Mouse (Mus musculus) CD4-positive helper T cell, adult 2 months (primary cell): ENCODE data around the gene Pcdh7.
A peak's percentile ranks its signal among the peaks of the same experiment; 100 is the strongest.
"Not testable (repeated sequence)": the region's sequence is repeated elsewhere in the genome, so short reads cannot be mapped to it uniquely, and the experiment has no call there.

Experiments used
- DNase-seq: peaks from one replicate; pipeline ENCODE4 v3.0.0-alpha.2; 2012; ENCODE audit warnings: low read depth, missing footprints, low spot score

The Pcdh7 gene

DNA sequence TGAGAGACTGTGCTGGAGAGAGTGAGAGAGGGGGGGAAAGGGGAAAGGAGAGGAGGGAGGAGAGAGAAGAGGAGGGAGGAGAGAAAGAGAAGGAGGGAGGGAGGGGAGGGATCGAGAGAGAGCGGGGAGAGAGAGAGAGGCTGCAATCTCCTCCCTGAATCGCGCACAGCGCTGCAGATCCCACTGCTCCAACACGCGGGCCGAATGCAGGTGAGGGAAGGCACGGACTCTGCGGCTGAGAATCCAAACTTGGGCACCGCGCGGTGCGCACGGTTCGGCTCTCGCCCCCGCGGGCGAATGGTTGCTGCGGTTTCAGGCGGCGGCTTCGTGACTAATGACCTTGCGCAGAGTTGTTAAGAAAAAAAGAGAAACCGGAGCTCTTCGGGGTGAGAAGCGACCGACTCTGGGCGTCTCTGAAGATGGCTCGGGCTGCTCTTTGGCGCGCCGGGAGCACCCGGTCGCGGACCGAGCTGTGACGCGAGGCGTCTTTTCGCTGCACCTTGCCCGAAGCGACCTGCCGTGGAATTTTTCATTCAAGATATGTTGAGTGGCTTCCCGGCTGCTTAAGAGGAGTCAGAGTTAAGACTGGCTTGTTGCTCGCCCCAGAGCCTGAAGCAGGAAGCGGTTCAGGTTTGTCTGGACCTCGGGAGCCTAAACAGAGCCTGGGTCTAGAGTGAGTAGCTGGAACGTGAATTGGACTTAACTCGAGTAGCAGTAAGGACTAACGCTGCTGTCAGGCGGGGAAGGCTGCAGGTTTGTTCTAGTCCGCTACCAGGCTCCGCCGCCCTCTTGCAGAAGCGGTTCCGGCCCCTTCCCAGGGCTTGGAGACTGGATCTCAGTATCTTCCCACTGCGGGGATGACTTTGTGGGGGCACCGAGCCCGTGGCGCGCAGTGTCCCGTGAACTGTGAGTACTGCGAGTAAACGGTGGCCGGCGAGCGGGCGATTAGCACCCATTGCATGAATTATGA lies at the start of gene Pcdh7:
Pcdh7 (plus strand) TSS at position 62 of the 970 bp plus-strand sequence.
- no peak for DNase-seq

DNA sequence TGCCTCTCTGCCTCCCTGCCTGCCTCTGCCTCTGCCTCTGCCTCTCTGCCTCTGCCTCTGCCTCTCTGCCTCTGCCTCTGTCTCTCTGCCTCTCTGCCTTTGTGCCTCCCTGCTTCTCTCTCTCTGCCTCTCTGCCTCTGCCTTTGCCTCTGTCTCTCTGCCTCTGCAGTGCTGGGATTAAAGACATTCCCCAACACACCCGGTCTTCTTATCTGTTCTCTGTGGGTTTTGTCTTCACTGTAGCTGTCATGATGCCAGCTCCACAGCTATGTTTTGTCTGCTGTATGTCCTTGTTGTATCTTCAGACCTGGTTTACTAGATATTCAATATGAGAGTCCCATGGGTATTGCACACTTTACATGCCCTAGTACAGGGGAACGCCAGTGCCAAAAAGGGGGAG lies 40.8 kb upstream of the Pcdh7 start:
- DNase-seq = not testable (repeated sequence)

DNA sequence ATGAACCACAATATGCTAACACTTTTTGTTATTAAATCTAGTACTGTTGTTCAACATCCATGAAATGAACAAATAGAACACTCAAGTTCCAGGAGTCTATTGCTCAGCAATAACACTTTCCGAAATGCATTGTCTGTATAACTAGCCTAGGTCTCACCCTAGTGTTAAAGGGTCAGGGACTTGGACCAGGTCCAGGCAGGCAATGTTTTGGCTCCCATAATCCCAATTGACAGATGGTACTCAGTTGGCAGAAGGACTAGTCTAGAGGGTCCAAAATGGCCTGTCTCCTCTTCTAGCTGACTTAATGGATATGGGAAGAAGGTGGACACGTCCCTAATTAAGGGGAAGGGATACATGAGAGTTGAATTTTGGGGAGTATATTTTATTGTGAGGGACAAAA lies 9.4 kb upstream of the Pcdh7 start:
- DNase-seq = no peak

DNA sequence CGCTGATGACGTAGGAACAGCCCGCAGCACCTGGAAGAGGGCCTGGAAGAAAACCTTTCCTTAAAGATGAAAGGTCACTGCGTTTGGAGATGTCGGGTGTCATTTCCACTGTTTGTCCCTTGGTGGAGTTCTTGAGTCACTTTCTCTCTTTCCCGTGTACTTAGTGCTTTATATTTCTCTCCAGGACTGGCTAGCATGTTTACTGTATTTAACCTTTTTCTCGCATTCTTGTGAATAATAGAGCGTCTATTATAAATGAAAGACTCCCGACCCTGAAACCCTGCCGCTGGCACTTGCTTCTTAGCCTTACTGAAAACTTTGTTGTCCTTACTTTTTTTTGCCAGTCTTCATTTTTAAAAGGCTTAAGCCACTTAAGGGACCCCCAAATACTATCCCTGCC lies 3.8 kb upstream of the Pcdh7 start:
- no peak for DNase-seq

DNA sequence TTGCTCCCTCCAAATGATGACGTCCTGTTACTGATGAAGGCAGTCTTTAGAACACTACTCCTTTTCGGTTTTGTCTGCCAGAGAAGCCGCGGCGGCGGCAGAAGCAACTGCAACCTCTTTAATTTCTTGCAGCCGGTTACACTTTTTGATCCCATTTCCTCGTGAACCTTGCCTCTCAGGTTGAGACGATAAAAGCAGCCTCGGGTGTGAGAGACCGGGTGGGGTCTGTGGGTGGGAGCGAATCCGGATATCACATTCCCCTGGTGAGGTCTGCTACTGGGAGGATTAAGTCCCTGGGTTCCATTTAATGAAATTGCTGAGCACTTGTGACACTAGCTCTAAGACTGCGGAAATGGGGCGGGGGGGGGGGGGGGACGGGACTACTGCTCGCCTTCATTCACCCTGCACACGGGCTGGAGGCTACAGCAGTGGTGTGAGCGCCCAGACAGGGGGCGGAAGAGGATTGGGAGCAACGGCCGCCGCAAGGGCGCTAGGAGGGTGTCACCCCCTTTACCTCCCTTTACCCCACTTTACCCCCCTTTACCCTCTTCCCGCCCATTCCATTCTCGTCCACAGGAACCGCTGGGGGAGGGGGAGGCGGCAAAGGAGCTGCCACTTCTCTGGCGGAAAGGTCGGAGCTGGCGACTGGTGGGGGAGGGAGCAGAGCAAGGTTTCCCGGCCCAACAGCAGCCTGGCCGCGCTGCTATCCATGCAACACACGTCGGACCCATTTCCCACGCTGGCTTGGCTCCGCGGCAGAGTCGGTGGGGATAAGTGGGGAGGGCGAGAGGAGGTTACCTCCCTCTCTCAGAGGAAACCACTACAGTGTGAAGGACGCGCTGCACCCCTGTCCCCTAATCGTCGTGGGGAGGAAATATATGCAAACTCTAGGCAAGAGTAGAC lies 2.9 kb upstream of the Pcdh7 start:
- DNase-seq = peak; percentile 9

DNA sequence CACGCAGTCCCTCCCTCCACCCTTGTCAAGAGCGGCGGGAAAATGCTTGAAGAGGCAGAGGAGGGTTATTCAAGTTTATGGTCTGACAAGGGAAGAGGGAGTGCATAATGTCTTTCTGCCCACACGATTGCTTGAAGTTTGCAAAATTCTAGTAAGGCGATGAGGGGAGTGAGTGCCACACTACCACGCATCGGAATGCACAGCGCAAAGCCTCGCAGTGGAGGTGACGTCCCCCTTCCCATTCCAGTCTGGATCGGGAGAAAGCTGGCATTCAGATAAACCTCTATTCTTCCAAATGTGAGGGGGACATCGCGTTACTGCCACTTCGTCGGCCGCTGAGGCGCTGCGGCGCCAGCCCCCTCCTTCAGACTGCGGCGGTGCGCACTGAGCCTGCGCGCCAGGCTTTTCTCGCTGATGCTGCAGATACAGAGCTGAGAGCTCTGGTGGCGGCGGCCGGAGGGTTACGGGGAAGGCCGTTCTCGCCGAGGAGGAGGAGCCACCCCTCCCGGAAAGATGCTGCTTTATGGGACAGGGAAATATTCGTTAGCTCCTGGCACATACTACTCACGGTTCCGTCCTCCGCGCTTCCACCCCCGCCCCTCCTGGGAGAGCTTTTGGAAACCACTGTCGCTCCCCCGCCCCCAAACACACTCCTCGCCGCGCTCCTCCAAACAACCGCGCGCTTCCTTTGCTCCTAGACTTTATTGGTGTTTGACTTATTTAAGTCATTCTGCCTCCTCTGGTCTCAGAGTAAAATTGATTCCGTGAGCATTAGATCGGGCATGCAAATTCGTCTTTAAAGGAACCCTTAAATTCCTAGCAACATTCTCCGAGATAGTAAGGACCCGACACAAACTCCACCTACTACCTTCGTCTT lies 2.0 kb upstream of the Pcdh7 start:
- no peak for DNase-seq

DNA sequence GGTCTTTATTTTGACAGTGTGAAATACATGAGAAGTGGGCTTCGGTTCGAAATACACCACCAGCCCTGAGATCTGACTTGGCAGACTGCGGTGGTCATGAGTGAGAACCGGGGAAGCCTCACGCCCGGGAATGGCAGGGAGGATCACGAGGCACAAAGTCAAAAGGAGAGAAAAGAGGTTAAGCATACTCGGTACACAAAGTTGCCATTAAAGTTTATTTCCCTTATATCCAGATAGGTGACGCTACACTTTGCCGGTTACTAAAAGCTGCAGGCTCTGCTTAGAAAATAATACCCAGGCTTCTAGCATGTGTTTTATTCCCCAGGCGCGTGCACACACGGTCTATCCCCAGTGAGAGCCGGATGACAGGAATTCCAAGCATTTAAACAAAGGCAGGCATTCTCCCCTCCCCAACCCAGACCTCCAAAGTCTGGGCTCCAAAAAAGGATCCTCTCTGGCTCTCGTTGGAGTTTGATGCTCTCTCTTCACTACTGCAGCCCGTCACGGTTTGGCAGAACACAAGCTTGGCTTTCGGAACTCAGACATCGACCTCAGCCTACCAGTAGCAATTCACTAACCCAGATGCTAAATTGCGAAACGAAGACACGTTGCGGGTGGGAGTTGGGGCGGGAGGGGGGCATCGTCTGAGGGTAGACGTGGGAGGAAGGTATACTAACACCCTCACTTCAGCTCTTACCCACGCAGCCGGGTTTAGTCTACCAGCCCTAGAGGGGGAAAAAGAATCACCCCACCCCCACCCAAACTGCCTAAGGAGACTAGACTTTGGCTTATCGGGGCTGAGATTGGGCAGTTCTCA lies 1.1 kb upstream of the Pcdh7 start:
- DNase-seq = no peak

DNA sequence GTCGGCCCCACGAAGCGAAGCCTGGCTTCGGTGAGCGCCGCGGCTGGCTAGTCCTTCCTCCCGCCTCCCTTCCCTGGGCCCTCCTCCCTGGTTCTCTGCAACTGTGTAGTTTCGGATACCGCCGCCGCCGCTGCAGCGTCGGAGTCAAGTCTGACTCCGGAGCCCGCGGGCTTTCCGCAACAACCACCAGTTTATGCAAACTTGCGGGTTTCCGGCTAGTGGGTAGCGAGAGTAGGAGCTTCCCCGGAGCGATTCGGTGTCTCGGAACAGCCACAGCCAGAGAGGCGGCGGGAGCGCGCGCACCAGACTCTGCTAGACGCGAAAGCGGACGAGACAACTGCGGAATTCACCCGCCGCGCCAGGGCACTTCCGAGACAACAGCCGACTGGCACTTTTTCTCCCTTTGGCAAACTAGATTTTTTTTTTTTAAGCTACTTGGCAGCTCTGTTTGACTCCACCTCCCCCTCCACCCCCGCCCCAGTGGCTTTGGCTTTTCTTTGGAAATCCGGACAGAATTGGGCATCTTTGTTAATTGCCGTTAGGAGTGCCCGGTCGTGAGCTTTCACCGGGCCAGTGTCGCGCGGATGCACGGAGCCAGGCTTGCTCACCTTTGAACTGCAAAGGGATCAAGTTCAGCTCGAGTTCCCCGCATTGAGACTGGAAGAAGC lies 395 bp upstream of the Pcdh7 start:
- DNase-seq = peak; percentile 35

DNA sequence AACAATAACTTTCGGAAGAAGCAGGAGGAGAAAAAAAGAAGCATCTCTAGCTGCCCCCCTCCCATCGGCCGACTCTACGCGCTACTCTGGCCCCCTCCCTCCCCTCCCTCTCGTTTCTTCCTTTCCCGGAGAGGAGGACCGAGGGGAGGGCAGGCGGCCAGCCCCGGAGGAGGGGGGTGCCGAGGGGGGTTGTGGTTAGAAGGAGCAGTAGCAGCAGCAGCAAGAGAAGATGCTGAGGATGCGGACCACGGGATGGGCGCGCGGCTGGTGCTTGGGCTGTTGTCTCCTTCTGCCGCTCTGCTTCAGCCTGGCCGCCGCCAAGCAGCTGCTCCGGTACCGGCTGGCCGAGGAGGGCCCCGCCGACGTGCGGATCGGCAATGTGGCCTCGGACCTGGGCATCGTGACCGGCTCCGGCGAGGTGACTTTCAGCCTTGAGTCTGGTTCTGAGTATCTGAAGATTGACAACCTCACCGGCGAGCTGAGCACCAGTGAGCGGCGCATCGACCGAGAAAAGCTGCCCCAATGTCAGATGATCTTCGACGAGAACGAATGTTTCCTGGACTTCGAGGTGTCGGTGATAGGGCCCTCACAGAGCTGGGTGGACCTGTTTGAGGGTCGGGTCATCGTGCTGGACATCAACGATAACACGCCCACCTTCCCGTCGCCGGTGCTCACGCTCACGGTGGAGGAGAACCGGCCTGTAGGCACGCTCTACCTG lies 1.3 kb downstream of the Pcdh7 start:
- DNase-seq = no peak

DNA sequence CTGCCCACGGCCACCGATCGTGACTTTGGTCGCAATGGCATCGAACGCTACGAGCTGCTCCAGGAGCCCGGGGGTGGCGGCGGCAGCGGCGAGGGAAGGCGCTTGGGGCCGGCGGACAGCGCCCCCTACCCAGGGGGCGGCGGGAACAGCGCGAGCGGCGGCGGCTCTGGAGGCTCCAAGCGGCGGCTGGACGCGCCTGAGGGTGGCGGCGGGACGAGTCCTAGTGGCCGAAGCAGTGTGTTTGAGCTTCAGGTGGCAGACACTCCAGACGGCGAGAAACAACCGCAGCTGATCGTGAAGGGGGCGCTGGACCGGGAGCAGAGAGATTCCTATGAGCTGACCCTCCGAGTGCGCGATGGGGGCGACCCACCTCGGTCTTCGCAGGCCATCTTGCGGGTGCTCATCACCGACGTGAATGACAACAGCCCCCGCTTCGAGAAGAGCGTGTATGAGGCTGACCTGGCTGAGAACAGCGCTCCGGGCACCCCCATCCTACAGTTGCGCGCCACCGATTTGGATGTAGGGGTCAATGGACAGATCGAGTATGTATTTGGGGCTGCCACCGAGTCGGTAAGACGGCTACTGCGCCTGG lies 1.9 kb downstream of the Pcdh7 start:
- no peak for DNase-seq

DNA sequence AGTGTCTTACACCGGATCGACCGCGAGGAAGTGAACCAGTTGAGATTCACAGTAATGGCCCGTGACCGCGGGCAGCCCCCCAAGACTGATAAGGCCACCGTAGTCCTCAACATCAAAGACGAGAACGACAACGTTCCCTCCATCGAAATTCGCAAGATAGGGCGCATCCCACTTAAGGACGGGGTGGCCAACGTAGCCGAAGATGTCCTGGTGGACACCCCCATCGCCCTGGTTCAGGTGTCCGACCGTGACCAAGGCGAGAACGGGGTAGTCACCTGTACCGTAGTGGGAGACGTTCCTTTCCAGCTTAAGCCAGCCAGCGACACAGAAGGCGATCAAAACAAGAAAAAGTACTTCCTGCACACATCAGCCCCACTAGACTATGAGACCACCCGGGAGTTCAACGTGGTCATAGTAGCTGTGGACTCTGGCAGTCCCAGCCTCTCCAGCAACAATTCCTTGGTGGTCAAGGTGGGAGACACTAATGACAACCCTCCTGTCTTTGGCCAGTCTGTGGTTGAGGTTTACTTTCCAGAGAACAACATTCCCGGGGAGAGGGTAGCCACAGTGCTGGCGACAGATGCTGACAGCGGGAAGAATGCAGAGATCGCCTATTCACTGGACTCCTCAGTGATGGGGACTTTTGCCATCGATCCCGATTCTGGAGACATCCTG lies 2.6 kb downstream of the Pcdh7 start:
- DNase-seq = no peak

DNA sequence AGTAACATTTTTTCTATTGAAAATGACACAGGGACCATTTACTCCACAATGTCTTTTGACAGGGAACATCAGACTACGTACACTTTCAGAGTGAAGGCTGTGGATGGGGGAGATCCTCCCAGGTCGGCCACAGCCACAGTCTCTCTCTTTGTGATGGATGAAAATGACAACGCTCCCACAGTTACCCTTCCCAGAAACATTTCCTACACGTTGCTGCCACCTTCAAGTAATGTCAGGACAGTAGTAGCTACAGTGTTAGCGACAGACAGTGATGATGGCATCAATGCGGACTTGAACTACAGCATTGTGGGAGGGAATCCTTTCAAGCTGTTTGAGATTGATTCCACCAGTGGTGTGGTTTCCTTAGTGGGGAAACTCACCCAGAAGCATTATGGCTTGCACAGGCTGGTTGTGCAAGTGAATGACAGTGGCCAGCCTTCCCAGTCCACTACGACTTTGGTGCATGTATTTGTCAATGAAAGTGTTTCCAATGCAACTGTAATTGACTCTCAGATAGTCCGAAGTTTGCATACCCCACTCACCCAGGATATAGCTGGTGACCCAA lies 3.5 kb downstream of the Pcdh7 start:
- no peak for DNase-seq

DNA sequence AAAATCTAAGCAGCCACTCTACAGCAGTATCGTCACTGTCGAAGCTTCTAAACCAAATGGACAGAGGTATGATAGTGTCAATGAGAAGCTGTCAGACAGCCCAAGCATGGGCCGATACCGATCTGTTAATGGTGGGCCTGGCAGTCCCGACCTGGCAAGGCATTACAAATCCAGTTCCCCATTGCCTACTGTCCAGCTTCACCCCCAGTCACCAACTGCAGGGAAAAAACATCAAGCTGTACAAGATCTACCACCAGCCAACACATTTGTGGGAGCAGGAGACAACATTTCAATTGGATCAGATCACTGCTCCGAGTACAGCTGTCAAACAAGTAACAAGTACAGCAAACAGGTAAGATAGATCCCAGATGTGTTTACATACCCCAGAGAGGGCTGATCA lies 4.2 kb downstream of the Pcdh7 start:
- no peak for DNase-seq

DNA sequence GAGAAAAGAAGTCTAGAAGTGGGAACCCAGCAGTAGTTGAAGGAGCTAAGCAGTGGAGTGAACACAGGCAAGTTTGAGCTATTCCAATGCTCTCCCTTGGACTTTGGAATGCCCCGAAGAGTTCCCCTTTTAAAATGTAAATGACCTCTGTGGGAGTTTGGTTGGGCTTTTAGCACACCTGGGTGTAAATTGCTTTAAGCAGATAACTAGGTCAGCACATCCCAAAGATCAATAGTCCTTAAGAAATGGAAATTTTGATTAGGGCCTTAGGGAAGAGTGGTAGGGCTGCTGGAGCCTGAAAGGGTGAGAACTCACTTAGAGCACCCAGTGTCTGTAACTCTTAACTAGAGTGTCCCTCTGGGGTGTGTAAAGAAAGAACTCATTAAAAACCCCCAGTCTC lies 15.7 kb downstream of the Pcdh7 start:
- no peak for DNase-seq

DNA sequence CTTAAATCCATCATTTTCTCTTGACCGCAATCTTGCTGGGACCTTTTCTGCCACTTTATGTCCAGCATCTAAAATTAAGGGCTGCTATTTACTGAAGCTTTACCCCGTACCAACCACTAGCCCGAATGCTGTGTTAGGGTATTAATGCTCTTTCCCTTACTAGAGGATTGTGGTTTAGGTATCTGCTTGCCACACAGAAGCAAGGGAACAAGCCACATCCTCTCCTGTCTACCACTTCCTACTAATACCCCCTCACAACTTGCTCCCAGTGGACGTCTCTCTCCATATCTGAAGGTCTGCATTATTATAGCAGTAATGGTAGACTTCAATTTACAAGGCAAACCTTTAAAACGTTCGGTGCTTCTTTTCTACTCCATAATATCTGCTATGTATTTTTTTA lies 18.0 kb downstream of the Pcdh7 start:
- no peak for DNase-seq

DNA sequence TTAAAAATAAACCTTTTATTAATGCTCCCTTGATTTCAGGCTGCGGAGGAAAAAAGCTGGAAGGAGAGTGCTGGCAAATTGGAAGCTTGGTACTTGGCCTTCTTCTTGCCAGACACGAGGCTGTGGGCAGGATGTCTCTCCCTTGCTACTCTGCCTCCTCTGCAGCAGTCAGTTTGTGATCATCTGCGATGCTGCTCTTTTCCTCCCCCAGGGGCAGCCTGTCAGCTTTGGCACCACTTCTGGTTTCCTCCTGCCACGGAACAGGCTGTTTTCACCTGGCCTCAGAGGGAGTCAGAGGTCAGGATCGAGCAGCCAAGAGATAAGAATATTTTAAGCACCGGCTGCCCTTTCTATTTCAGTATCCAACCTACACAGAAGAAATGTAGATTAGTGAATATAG lies 25.2 kb downstream of the Pcdh7 start:
- DNase-seq = no peak

DNA sequence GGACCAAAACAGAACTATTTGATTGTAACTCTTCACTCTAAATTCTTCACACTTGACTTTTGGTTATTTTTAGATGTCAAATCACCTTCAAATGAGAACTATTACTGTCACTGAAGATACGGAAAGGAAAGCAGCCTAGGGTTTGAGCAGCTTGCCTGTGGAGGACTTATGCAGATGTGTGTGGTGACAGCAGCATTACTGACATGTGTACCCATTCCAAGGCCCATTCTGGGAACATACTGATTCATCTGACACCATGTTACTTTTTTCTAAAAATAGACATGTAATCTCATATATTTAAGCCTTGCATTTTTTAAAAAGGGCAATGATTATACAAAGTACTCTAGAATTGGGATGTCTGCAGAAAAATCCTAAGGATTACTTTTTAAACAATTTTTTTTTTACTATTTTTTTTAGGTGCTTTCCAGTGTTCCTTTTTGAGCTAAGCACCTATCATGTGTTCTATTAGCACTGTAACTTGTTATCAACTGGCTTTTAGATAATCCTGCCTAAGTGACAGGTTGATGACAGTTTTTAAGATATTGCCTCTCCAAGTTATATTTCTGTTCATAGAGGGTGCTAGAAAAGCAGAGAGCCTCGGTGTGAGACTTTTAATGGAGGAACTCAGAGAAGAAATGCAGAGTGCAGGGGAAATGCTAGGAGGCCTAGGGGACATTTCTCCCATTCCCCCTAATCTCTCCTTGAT lies 26.3 kb downstream of the Pcdh7 start:
- DNase-seq = no peak
